Mouse (Mus musculus) heart, embryonic 15.5 days (tissue): Measurements from ENCODE around the gene Dgkb. TPM values are rescaled to one million over a fixed set of nuclear protein-coding genes. Genes with fewer than 3 reads are reported as not detected.

Experiments
- ATAC-seq: fragments of 200-750 bp; cut with Nextera tagmentation; replicated peaks from 2 replicates; pipeline ENCODE4 v1.8.0; 2017; ENCODE audit warnings: low read depth, moderate TSS enrichment; ENCODE audit not compliant: insufficient number of reproducible peaks, insufficient read depth, low FRiP score
- H3K27ac ChIP-seq: fragments of 300-500 bp; sonication (generic); 2 replicates; pipeline ENCODE4 v1.5.1; 2015; ENCODE audit warnings: mild to moderate bottlenecking, inconsistent platforms
- H3K27me3 ChIP-seq: fragments of 300-500 bp; sonication (generic); 2 replicates; pipeline ENCODE4 v1.6.1; 2015; ENCODE audit warnings: inconsistent platforms
- H3K36me3 ChIP-seq: fragments of 300-500 bp; sonication (generic); 2 replicates; pipeline ENCODE4 v1.6.1; 2015; ENCODE audit warnings: mild to moderate bottlenecking, inconsistent platforms
- H3K4me1 ChIP-seq: fragments of 300-500 bp; sonication (generic); replicated peaks from 2 replicates; pipeline ENCODE4 v1.6.1; 2015; ENCODE audit warnings: inconsistent platforms
- H3K4me2 ChIP-seq: fragments of 300-500 bp; sonication (generic); 2 replicates; pipeline ENCODE4 v1.6.1; 2015; ENCODE audit warnings: inconsistent platforms, mild to moderate bottlenecking, moderate library complexity
- H3K4me3 ChIP-seq: fragments of 300-500 bp; sonication (generic); 2 replicates; pipeline ENCODE4 v1.5.1; 2015; ENCODE audit warnings: mild to moderate bottlenecking, inconsistent platforms
- H3K9ac ChIP-seq: fragments of 300-500 bp; sonication (generic); 2 replicates; pipeline ENCODE4 v1.6.1; 2015; ENCODE audit warnings: mild to moderate bottlenecking, inconsistent platforms
- H3K9me3 ChIP-seq: fragments of 300-500 bp; sonication (generic); replicated peaks from 2 replicates; pipeline ENCODE4 v1.6.1; 2016; ENCODE audit warnings: inconsistent platforms
- WGBS: fragments of 180-500 bp; shearing (Covaris S2); methylation state at CpG from one replicate; pipeline ENCODE4 v1.1.7; 2015; ENCODE audit warnings: mixed read lengths; 5-methylcytosine and 5-hydroxymethylcytosine counted together
- polyA plus RNA-seq: library from polyadenylated mRNA; unstranded; fragments of >200 nt; fragmentation: Nextera tagmentation; extraction: Ambion mirVana; gene quantifications from 2 replicates; pipeline ENCODE4 v1.2.1, GENCODE M21; 2015

The Dgkb gene
- polyA plus RNA-seq, 1 experiment from 2014 or later = 0.77 TPM

GRCm38 (mm10) chr12:38047256-38047655 is 229.7 kb downstream of the Dgkb start:
- no peaks in the 10 kb centered on the region for H3K4me1 ChIP-seq
- no peak overlapping the region for H3K9ac ChIP-seq
- H3K27me3 ChIP-seq = no peaks in the 10 kb centered on the region
- H3K27ac ChIP-seq = no peak overlapping the region
- no peak overlapping the region for H3K4me2 ChIP-seq
- no peak overlapping the region for H3K4me3 ChIP-seq
- no peak for ATAC-seq
- no peaks in the 10 kb centered on the region for H3K36me3 ChIP-seq
- 77% methylated on average over 5 of the region's 5 CpGs for WGBS
- no peaks in the 10 kb centered on the region for H3K9me3 ChIP-seq

DNA sequence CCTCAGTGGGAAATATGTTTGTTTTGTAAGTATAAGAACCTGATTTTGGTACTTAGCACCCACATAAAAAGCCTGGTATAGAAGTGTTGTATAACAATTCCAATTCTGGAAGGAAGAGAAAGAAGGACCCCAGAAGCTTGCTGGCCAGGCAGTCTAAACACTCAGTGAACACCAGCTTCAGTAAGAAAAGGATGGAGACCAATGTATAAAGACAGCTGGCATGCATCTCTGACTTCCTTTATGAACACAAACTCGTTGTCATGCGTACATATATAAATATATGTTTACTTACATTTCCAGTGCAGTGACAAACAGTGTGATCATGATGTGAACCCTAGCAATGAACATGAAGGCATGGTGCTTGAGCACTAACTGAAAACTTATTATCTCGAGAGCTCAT is 270.7 kb downstream of the Dgkb start:
- H3K9me3 ChIP-seq = no peaks in the 10 kb centered on the region
- no peak overlapping the region for H3K9ac ChIP-seq
- no peak for ATAC-seq
- no peak overlapping the region for H3K4me3 ChIP-seq
- no peaks in the 10 kb centered on the region for H3K36me3 ChIP-seq
- H3K4me1 ChIP-seq = no peaks in the 10 kb centered on the region
- H3K27ac ChIP-seq = no peak overlapping the region
- no peaks in the 10 kb centered on the region for H3K27me3 ChIP-seq
- H3K4me2 ChIP-seq = no peak overlapping the region
- WGBS = 70% methylated on average over 3 of the region's 3 CpGs

GRCm38 (mm10) chr12:38111928-38112327 is 294.4 kb downstream of the Dgkb start:
- Histone ChIP-seq H3K36me3 (no peaks in the 10 kb centered on the region), H3K9me3 (no peaks in the 10 kb centered on the region), H3K27me3 (no peaks in the 10 kb centered on the region), H3K9ac (no peak overlapping the region), H3K4me3 (no peak overlapping the region), H3K27ac (no peak overlapping the region), H3K4me1 (no peaks in the 10 kb centered on the region), H3K4me2 (no peak overlapping the region)
- 67% methylated on average over 3 of the region's 3 CpGs for WGBS
- no peak for ATAC-seq

DNA sequence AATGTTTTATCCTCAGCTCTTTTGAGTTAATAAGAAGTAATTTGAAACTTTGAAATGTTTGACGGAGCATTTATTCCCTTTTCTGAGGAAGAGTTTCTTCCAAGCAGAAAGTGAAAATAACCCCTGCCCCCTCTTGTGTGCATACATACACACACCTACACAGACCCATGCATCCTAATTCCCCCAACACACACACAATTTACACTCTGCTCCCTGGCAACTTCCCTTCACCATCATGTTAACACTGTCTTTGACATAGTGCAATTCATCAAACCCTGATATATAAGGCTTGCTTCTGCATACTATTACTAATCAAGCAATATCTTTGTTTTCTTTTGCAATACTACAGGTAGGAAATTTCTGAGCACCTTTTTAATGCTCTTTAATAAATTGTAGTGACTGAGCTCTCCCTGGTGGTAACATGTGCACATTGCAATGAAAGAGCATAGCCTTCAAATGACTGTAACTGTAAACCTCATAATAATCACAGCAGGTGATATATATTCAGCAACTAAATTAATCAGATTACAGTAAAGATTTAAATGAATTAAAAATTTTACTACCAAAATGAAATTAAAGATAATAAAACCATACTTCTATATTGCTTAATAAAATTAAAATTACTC is 297.6 kb downstream of the Dgkb start:
- Histone ChIP-seq H3K4me2 (no peak overlapping the region), H3K9me3 (no peaks in the 10 kb centered on the region), H3K27me3 (no peaks in the 10 kb centered on the region), H3K4me1 (no peaks in the 10 kb centered on the region), H3K27ac (no peak overlapping the region), H3K9ac (no peak overlapping the region), H3K36me3 (no peaks in the 10 kb centered on the region), H3K4me3 (no peak overlapping the region)
- 60% methylated on average over 1 of the region's 1 CpGs for WGBS
- ATAC-seq = no peak

DNA sequence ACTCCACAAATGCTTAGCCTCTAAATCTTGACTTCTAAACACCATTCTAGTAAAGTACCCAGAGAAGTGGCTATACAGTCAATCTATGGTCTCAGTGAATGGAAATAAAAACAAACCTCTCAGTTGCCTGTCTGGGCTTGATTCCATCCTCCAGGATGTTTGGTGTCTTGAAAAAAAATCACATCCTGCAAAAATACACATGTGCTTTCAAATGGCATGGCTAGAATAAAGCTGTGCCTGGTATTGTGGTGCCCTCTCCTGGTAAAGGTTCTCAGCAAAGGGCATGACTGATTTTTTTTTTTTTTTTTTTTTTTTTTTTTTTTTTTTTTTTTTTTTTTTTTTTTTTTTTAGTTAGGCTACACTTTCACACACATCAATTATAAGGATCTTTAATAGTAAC is 306.0 kb downstream of the Dgkb start:
- Histone ChIP-seq H3K36me3 (no peaks in the 10 kb centered on the region), H3K9ac (no peak overlapping the region), H3K9me3 (no peaks in the 10 kb centered on the region), H3K27me3 (no peaks in the 10 kb centered on the region), H3K4me1 (no peaks in the 10 kb centered on the region), H3K4me3 (no peak overlapping the region), H3K27ac (no peak overlapping the region), H3K4me2 (no peak overlapping the region)
- no peak for ATAC-seq

- H3K4me2 ChIP-seq = no peak overlapping the region
- WGBS = 72% methylated on average over 4 of the region's 4 CpGs
- H3K36me3 ChIP-seq = no peaks in the 10 kb centered on the region
- no peak for ATAC-seq
- no peaks in the 10 kb centered on the region for H3K27me3 ChIP-seq
- H3K4me1 ChIP-seq = no peaks in the 10 kb centered on the region
- no peak overlapping the region for H3K27ac ChIP-seq
- H3K9me3 ChIP-seq = no peaks in the 10 kb centered on the region
- no peak overlapping the region for H3K9ac ChIP-seq
- no peak overlapping the region for H3K4me3 ChIP-seq
Observed at GRCm38 (mm10) chr12:38125297-38125696, 307.8 kb downstream of the Dgkb start.

GRCm38 (mm10) chr12:38130209-38130915 is 312.8 kb downstream of the Dgkb start:
- 61% methylated on average over 9 of the region's 9 CpGs for WGBS
- Histone ChIP-seq H3K4me2 (no peak overlapping the region), H3K27me3 (no peaks in the 10 kb centered on the region), H3K9ac (no peak overlapping the region), H3K4me3 (no peak overlapping the region), H3K4me1 (no peaks in the 10 kb centered on the region), H3K27ac (no peak overlapping the region), H3K36me3 (no peaks in the 10 kb centered on the region), H3K9me3 (no peaks in the 10 kb centered on the region)
- ATAC-seq = no peak

- Histone ChIP-seq H3K4me1 (no peaks in the 10 kb centered on the region), H3K27me3 (no peaks in the 10 kb centered on the region), H3K4me3 (peak overlapping the region; percentile 15), H3K9ac (no peak overlapping the region), H3K27ac (peak overlapping the region; percentile 60; the same call in 1 of the 2 replicates), H3K4me2 (peak overlapping the region; percentile 47), H3K36me3 (no peaks in the 10 kb centered on the region), H3K9me3 (no peaks in the 10 kb centered on the region)
- ATAC-seq = peak; percentile 70; the same call in 1 of the 2 replicates
- 24% methylated on average over 5 of the region's 5 CpGs for WGBS
Observed at GRCm38 (mm10) chr12:38136379-38136778, 318.9 kb downstream of the Dgkb start.

GRCm38 (mm10) chr12:38140039-38140438 is 322.5 kb downstream of the Dgkb start:
- Histone ChIP-seq H3K4me1 (no peaks in the 10 kb centered on the region), H3K27ac (no peak overlapping the region), H3K4me3 (no peak overlapping the region), H3K36me3 (no peaks in the 10 kb centered on the region), H3K9me3 (no peaks in the 10 kb centered on the region), H3K4me2 (no peak overlapping the region), H3K9ac (no peak overlapping the region), H3K27me3 (no peaks in the 10 kb centered on the region)
- ATAC-seq = no peak

DNA sequence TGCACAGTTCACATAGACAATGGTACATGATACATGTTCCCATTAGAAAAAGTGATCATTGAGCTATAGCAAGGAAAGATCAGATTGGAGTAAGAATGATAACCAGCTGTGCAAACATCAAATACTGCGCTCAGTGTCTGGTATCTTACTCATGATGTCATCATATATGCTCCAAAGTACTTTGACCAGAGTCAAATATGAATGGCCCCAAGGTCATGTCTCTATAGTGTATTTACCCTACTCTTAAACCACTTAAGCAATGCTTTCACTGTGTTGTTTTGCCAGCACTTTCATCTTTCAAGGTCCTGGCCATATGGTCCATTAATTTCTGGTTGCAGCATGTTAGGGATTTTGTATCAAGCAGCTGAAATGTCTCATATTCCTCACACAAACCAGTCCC is 415.1 kb downstream of the Dgkb start:
- no peak for ATAC-seq

DNA sequence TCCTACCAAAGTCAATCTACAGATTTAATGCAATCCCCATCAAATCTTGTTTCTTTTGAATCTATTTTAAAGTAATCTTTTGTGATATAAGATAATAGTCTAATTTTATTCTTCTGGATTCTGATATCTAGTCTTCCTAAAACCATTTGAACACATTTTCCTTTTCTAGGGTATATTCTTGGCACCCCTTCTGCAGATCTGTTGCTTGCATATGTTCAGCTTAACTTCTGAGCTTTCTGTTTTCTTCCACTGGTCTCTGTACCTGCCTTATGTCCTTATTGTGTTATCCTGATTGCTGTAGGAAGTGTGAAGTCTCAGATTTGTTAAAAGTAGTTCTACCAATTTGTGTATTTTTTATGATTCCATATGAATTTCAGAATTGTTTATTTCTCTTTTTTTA is 451.3 kb downstream of the Dgkb start:
- Histone ChIP-seq H3K27ac (no peak overlapping the region), H3K9ac (no peak overlapping the region), H3K27me3 (no peaks in the 10 kb centered on the region), H3K36me3 (no peaks in the 10 kb centered on the region), H3K4me1 (no peaks in the 10 kb centered on the region), H3K4me2 (no peak overlapping the region), H3K9me3 (no peaks in the 10 kb centered on the region), H3K4me3 (no peak overlapping the region)
- no peak for ATAC-seq

More for the DNA sequence above, 415.1 kb downstream of the Dgkb start:
- Histone ChIP-seq H3K4me3 (no peak overlapping the region), H3K36me3 (no peaks in the 10 kb centered on the region), H3K9ac (no peak overlapping the region), H3K4me2 (no peak overlapping the region), H3K9me3 (no peaks in the 10 kb centered on the region), H3K4me1 (no peaks in the 10 kb centered on the region), H3K27ac (no peak overlapping the region), H3K27me3 (no peaks in the 10 kb centered on the region)
- 69% methylated on average over 1 of the region's 1 CpGs for WGBS

DNA sequence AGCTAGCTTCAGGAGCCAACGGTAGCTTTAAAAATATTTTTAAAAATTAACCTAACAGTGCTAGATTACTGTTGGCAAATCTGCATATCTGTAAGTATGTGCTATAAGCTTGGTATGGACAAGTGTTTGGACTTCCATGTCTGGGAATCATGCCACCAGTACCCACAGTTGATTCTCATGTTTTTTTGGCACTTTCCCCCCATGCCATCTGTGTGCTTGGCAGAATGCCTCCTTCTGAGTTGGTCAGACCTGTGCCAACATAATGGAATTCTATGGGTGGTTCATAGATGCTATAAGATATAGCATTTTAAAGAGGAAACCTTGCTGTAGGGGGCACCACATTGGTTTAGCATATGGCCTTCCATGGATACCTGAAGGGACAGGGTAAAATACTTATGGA is 484.0 kb downstream of the Dgkb start:
- H3K27ac ChIP-seq = no peak overlapping the region
- no peak for ATAC-seq
- WGBS = 82% methylated on average over 1 of the region's 1 CpGs

More for the DNA sequence above, 484.0 kb downstream of the Dgkb start:
- Histone ChIP-seq H3K9ac (no peak overlapping the region), H3K4me2 (no peak overlapping the region), H3K9me3 (no peaks in the 10 kb centered on the region), H3K36me3 (no peaks in the 10 kb centered on the region), H3K4me3 (no peak overlapping the region), H3K27me3 (no peaks in the 10 kb centered on the region), H3K4me1 (no peaks in the 10 kb centered on the region)
